Mouse (Mus musculus) skeletal muscle tissue, postnatal 0 days (tissue): Measurements from ENCODE around the gene Foxc1. TPM values are rescaled to one million over a fixed set of nuclear protein-coding genes. Genes with fewer than 3 reads are reported as not detected.

Source experiments
- polyA plus RNA-seq: library from polyadenylated mRNA; unstranded; fragments of >200 nt; fragmentation: Nextera tagmentation; extraction: Ambion mirVana; gene quantifications from 2 replicates; pipeline ENCODE4 v1.2.1, GENCODE M21; 2015

Gene Foxc1
- polyA plus RNA-seq, result 0.36 and 0.39 TPM in 2 replicates

GRCm38 (mm10) chr13:31806428-31806832, at the start of gene Foxc1:
Gene Foxc1, plus strand, starts transcription at chr13:31806633.

Other genes with a start within 250 kb of the Foxc1 start
- gene A530084C06Rik, start 247.3 kb upstream of the Foxc1 start, polyA plus RNA-seq, result not detected in 2 replicates
- not detected in 2 replicates for gene Foxf2, start 180.8 kb upstream of the Foxc1 start, polyA plus RNA-seq